Mouse (Mus musculus): ENCODE data around the gene Kndc1.

DNA sequence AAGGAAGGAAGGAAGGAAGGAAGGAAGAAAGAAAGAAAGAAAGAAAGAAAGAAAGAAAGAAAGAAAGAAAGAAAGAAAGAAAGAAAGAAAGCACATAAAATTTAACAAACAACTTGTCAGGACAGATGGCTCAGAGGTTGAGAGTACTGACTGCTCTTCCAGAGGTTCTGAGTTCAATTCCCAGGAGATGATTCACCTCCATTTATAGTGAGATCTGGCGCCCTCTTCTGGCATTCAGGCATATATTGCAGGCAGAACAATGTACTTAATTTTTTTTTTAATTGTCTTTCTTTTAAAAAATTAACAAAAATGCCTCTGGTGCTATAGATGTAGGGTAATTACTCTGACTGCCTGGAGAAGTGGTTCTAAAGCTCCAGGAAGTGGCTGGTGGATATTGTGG lies 21.8 kb downstream of the Kndc1 start:
- no peak for TF ChIP-seq CTCF (conservative IDR thresholded peaks at IDR 0.05; ENCODE audit: insufficient read depth, insufficient read length, low read depth, low read length)
- TF ChIP-seq POLR2A (IDR thresholded peaks at IDR 0.05; ENCODE audit: low read depth, low read length): no peak
